In the genomic region with DNA sequence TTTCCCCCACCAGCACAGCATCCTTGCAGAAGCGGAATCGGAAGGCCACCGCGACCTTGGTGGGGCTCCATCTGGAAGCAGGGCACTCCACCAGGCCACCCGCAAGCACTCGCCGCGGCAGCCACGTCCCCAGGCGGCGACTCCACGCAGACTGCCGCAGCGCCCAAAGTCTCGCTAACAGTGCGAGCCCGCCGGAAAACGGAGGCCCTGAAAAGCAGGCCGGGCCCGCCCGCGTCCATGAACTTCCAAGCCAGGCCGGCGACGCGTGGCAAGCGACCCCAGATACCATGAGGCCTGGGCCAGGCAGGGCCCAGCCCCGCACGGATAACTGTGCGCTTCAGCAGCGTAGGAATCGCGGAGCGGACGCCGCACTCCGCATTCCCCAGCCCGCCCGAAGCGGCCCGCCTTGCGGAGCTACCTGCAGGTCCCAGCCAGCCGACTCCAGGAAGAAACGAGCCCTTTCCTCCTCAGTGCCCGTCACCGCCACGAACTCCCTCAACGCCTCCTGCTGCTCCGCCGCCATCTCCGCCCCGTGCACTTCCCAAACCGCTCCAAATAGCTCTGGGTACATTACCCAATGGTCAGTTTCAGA, we compare ENCODE assay signal across 7 mouse cellular contexts. TPM values are rescaled to one million over a fixed set of nuclear protein-coding genes. Genes with fewer than 3 reads are reported as not detected.
DNase-seq lines count a peak whose midpoint lies in the region; ATAC-seq lines count a peak whose summit lies in the region.

No protein-coding gene starts in this region.

- no peaks in the 10 kb centered on the region for H3K9me3 ChIP-seq in forebrain, embryonic 12.5 days
- no peaks in the 10 kb centered on the region for H3K9me3 ChIP-seq in hindbrain, embryonic 11.5 days (ENCODE audit: control insufficient read depth, low read length)

- DNase-seq in R1 (ENCODE audit: low read depth, low spot score) = peak; percentile 67
- peak; percentile 9 for DNase-seq in c-Kit-positive CD71-positive TER-119-positive erythroid progenitor cells, embryonic 14.5 days (ENCODE audit: low spot score)
- DNase-seq in hindbrain, embryonic 11.5 days (ENCODE audit: low spot score) = peak; percentile 66
- DNase-seq in layer of hippocampus, postnatal 25 days (ENCODE audit: extremely low spot score in 1 of 2, low spot score in 1 of 2) = peak; percentile 26 to 43
- DNase-seq in lung, postnatal 14 days = peak; percentile 28
- DNase-seq in right cerebral cortex, adult 2 months (ENCODE audit: low spot score in 2 of 2) = peak; percentile 36 to 52

- H3K9ac ChIP-seq in forebrain, embryonic 12.5 days = peak overlapping the region; percentile 62
- H3K9ac ChIP-seq in hindbrain, embryonic 11.5 days (ENCODE audit: low read depth, low read length) = peak overlapping the region; percentile 68

- WGBS in forebrain, embryonic 12.5 days = under 1% methylated on average over 47 of the region's 54 CpGs
- under 1% methylated on average over 52 of the region's 54 CpGs for WGBS in hindbrain, embryonic 11.5 days

- H3K4me3 ChIP-seq in forebrain, embryonic 12.5 days (replicated peaks) = peak overlapping the region; percentile 48
- peak overlapping the region; percentile 43 for H3K4me3 ChIP-seq in hindbrain, embryonic 11.5 days (ENCODE audit: low read depth, low read length)

- peak overlapping the region; percentile 89 for H3K4me2 ChIP-seq in forebrain, embryonic 12.5 days
- H3K4me2 ChIP-seq in hindbrain, embryonic 11.5 days (replicated peaks; ENCODE audit: low read depth, low read length) = peak overlapping the region; percentile 80

- H3K27me3 ChIP-seq in forebrain, embryonic 12.5 days = peaks cover 6% of the 10 kb centered on the region; the same call in 1 of the 2 replicates
- no peaks in the 10 kb centered on the region for H3K27me3 ChIP-seq in hindbrain, embryonic 11.5 days (ENCODE audit: control insufficient read depth, insufficient read depth, low read length)

- no peaks in the 10 kb centered on the region for H3K36me3 ChIP-seq in forebrain, embryonic 12.5 days (replicated peaks)
- H3K36me3 ChIP-seq in hindbrain, embryonic 11.5 days (ENCODE audit: control insufficient read depth, insufficient read depth, low read length) = no peaks in the 10 kb centered on the region

- peak; percentile 46; the same call in 1 of the 2 replicates for ATAC-seq in forebrain, embryonic 12.5 days (ENCODE audit: low FRiP score)
- ATAC-seq in hindbrain, embryonic 11.5 days (ENCODE audit: low FRiP score) = peak; percentile 70; the same call in 1 of the 2 replicates

- H3K27ac ChIP-seq in forebrain, embryonic 12.5 days = no peak overlapping the region
- no peak overlapping the region for H3K27ac ChIP-seq in hindbrain, embryonic 11.5 days (ENCODE audit: low read depth, low read length)

- peaks cover 5% of the 10 kb centered on the region; the same call in 1 of the 2 replicates for H3K4me1 ChIP-seq in forebrain, embryonic 12.5 days
- H3K4me1 ChIP-seq in hindbrain, embryonic 11.5 days (replicated peaks; ENCODE audit: control insufficient read depth, insufficient read depth, low read length) = no peaks in the 10 kb centered on the region

RNA-seq across cellular contexts. Expression of a gene that starts 40.6 kb away (rescaled TPM):
- 38.5 and 39.8 TPM in 2 replicates for polyA plus RNA-seq in forebrain, embryonic 12.5 days (2016; fragmentation: Nextera tagmentation; extraction: Ambion mirVana)
- 42.2 and 44.3 TPM in 2 replicates for polyA plus RNA-seq in hindbrain, embryonic 11.5 days (2014; fragmentation: Nextera tagmentation; extraction: Ambion mirVana)
- total RNA-seq in layer of hippocampus, postnatal 25 days (2021) = 10 to 100 TPM; 16.6 to 17.1 TPM

Comparison
In these comparisons a context has a peak if more than half of its experiments do, and no peak if none do; other contexts are left out.
1. DNase-seq: peak in every context shown above with its lines; median percentile 67 in R1; 66 in hindbrain, embryonic 11.5 days; 44 in right cerebral cortex, adult 2 months; 34 in layer of hippocampus, postnatal 25 days; 28 in lung, postnatal 14 days; 9 in c-Kit-positive CD71-positive TER-119-positive erythroid progenitor cells, embryonic 14.5 days.